Mouse (Mus musculus) E14TG2a.4 (cell line): ENCODE data around the gene Lonp1.

Experiments
- CTCF ChIP-seq: conservative IDR thresholded peaks from 2 replicates; pipeline ENCODE4 v1.5.1; 2014; ENCODE audit warnings: low read length
- NANOG ChIP-seq: IDR thresholded peaks from 2 replicates; pipeline ENCODE4 v1.6.1; 2014; ENCODE audit warnings: borderline replicate concordance, low read length, mixed read lengths

DNA sequence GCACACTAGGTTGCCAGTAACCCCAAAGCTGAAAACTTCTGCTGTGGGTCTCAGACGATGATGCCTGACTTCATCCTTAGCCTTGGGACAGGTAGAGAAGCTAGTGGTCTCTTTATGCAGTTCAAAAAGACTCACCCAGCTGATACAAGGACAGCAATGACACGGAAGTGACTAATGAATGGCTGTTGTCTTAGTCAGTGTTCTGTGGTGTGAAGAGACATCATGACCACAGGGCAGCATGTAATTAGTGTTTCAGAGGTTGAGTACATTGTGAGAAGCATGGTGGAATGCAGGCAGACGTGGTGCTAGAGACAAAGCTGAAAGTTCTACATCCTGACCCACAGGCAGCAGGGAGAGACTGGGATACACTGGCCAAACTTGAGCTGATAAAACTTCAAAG is 40.9 kb upstream of the Lonp1 start:
- TF ChIP-seq CTCF (no peak), NANOG (no peak)
